ENCODE assay signal across 11 mouse cellular contexts in genomic region chrX:152307371-152307770, GRCm38 (mm10). TPM values are rescaled to one million over a fixed set of nuclear protein-coding genes. Genes with fewer than 3 reads are reported as not detected.
DNase-seq lines count a peak whose midpoint lies in the region; ATAC-seq lines count a peak whose summit lies in the region.
"Had no signal": no experiment of that assay in that cellular context is flagged by ENCODE, and none has a peak within 500 bp of the region (broad histone marks: within the 10 kb centered on the region; RNA-seq: fewer than 3 reads in every experiment).

No protein-coding gene starts in this region.

- H3K4me3 ChIP-seq in liver, embryonic 16.5 days (ENCODE audit: low read depth, low read length), result no peak overlapping the region
- H3K4me3 ChIP-seq: forebrain, embryonic 13.5 days; layer of hippocampus, adult 2 months; limb, embryonic 12.5 days had no signal

- peaks cover 12% of the 10 kb centered on the region for H3K4me1 ChIP-seq in liver, embryonic 16.5 days (ENCODE audit: control insufficient read depth, low read depth, low read length)
- H3K4me1 ChIP-seq: forebrain, embryonic 13.5 days; limb, embryonic 12.5 days had no signal

- H3K9me3 ChIP-seq in liver, embryonic 16.5 days (replicated peaks; ENCODE audit: control insufficient read depth, low read length), result no peaks in the 10 kb centered on the region
- H3K9me3 ChIP-seq: forebrain, embryonic 13.5 days; limb, embryonic 12.5 days had no signal

- H3K4me2 ChIP-seq in liver, embryonic 16.5 days (ENCODE audit: low read depth, low read length), result no peak overlapping the region; the same call in none of the 2 replicates
- H3K4me2 ChIP-seq: forebrain, embryonic 13.5 days; limb, embryonic 12.5 days had no signal

- ATAC-seq in erythroblast, adult 5-6 weeks (replicated peaks; ENCODE audit: low FRiP score, poor library complexity, severe bottlenecking), result peak; percentile 99
- ATAC-seq in liver, embryonic 16.5 days (ENCODE audit: low read depth), result peak; percentile 98

- no peak overlapping the region for H3K9ac ChIP-seq in liver, embryonic 16.5 days (ENCODE audit: low read depth, low read length)
- H3K9ac ChIP-seq: forebrain, embryonic 13.5 days; limb, embryonic 12.5 days had no signal

- no peaks in the 10 kb centered on the region for H3K27me3 ChIP-seq in liver, embryonic 16.5 days (ENCODE audit: control insufficient read depth, insufficient read depth, low read depth, low read length)

- no peaks in the 10 kb centered on the region for H3K36me3 ChIP-seq in liver, embryonic 16.5 days (ENCODE audit: control insufficient read depth, insufficient read depth)

- DNase-seq in spleen, adult 12 weeks (ENCODE audit: low spot score), result peak; percentile 40
- DNase-seq in spleen, adult 18-20 months, result no peak
- no peak for DNase-seq in adrenal gland, postnatal 25 days
- no peak for DNase-seq in kidney, postnatal 4 days
- DNase-seq in cerebellum, adult 8-10 months, result no peak
- DNase-seq: cerebellum, adult 11 months had no signal

- H3K27ac ChIP-seq in liver, embryonic 16.5 days (ENCODE audit: low read length), result peak overlapping the region; percentile 87
- H3K27ac ChIP-seq: forebrain, embryonic 13.5 days; layer of hippocampus, adult 2 months; limb, embryonic 12.5 days had no signal

RNA-seq across cellular contexts. Expression of gene Kantr, which starts 19.9 kb away (rescaled TPM):
- 10.0 and 14.0 TPM in 2 replicates for total RNA-seq in erythroblast, adult 5-6 weeks (2015; ENCODE audit: low replicate concordance)
- total RNA-seq in erythroblast, adult 5-6 weeks (2017; ENCODE audit: low replicate concordance), result 0.28 and 2.9 TPM in 2 replicates
- polyA plus RNA-seq in liver, embryonic 16.5 days (2015; fragmentation: Nextera tagmentation; extraction: Ambion mirVana), result 2.8 and 3.4 TPM in 2 replicates
- 9.5 and 13.4 TPM in 2 replicates for total RNA-seq in adrenal gland, postnatal 25 days (2021)

RNA-seq across cellular contexts. Expression of gene Tspyl2, which starts 34.9 kb away (rescaled TPM):
- total RNA-seq in erythroblast, adult 5-6 weeks (2015; ENCODE audit: low replicate concordance), result 1.3 and 7.7 TPM in 2 replicates
- 0.94 and 2.2 TPM in 2 replicates for total RNA-seq in erythroblast, adult 5-6 weeks (2017; ENCODE audit: low replicate concordance)
- polyA plus RNA-seq in liver, embryonic 16.5 days (2015; fragmentation: Nextera tagmentation; extraction: Ambion mirVana), result 5.6 and 6.6 TPM in 2 replicates
- total RNA-seq in adrenal gland, postnatal 25 days (2021), result 51.6 and 55.0 TPM in 2 replicates
